ENCODE assay signal across 8 mouse cellular contexts in genomic region chr3:68494296-68495095, GRCm38 (mm10).
DNase-seq lines count a peak whose midpoint lies in the region; ATAC-seq and TF ChIP-seq lines count a peak whose summit lies in the region.

No protein-coding gene starts in this region.

- peak; percentile 22 for ATAC-seq in kidney, postnatal 0 days (replicated peaks; ENCODE audit: low FRiP score, low read depth)

- peaks cover 7% of the 10 kb centered on the region for H3K4me1 ChIP-seq in heart, adult 2 months (ENCODE audit: control insufficient read depth, insufficient read depth, low read length)
- H3K4me1 ChIP-seq in kidney, postnatal 0 days (replicated peaks; ENCODE audit: insufficient read depth, low read length): peaks cover 7% of the 10 kb centered on the region
- H3K4me1 ChIP-seq in megakaryocyte, embryonic 14.5 days: peaks cover 63% of the 10 kb centered on the region

- DNase-seq in layer of hippocampus, adult 2 months (ENCODE audit: low spot score in 2 of 2): peak in 1 of 2 experiments; percentile 29
- no peak for DNase-seq in layer of hippocampus, adult 11-12 months (ENCODE audit: low spot score)
- peak; percentile 80 for DNase-seq in Muller cell, postnatal 12 days (ENCODE audit: inconsistent ontology term)
- DNase-seq in embryo, embryonic 10.5 days (ENCODE audit: low spot score): peak; percentile 68
- DNase-seq in heart, adult 2 months: peak; percentile 53 to 72
- DNase-seq in kidney, postnatal 0 days (ENCODE audit: low spot score): peak; percentile 60
- peak; percentile 11 for DNase-seq in testis, postnatal 14 days (ENCODE audit: low spot score)

- peak overlapping the region; percentile 99 for H3K4me2 ChIP-seq in kidney, postnatal 0 days (ENCODE audit: low read length)

- H3K9me3 ChIP-seq in kidney, postnatal 0 days (replicated peaks; ENCODE audit: low read length): no peaks in the 10 kb centered on the region
- H3K9me3 ChIP-seq in megakaryocyte, embryonic 14.5 days: peaks cover 5% of the 10 kb centered on the region

- TF ChIP-seq EP300 in heart, adult 2 months (IDR thresholded peaks at IDR 0.05; ENCODE audit: insufficient read depth, low read depth, low read length): no peak

- intact Hi-C loops in heart, adult 2 months (cut with DNase I): loop anchor here (2.0 to 5.0 kb wide), 3 partner anchors 14 to 93 kb away; no protein-coding TSS in a partner anchor

- TF ChIP-seq POLR2A in heart, adult 2 months (IDR thresholded peaks at IDR 0.05; ENCODE audit: insufficient read depth, low read depth, low read length): no peak; the same call in 1 of the 2 replicates

- H3K4me3 ChIP-seq in layer of hippocampus, adult 2 months: peak overlapping the region; percentile 89
- peak overlapping the region; percentile 88 for H3K4me3 ChIP-seq in heart, adult 2 months
- H3K4me3 ChIP-seq in kidney, postnatal 0 days (replicated peaks; ENCODE audit: low read depth, low read length): peak overlapping the region; percentile 84
- H3K4me3 ChIP-seq in megakaryocyte, embryonic 14.5 days (replicated peaks): peak overlapping the region; percentile 96

- TF ChIP-seq CTCF in layer of hippocampus, adult 2 months (conservative IDR thresholded peaks at IDR 0.05): no peak
- TF ChIP-seq CTCF in heart, adult 2 months (IDR thresholded peaks at IDR 0.05): no peak
- no peak for TF ChIP-seq CTCF in kidney, postnatal 0 days (IDR thresholded peaks at IDR 0.05; ENCODE audit: low read depth)

- under 1% methylated on average over 68 of the region's 68 CpGs for WGBS in heart, adult 2 months
- under 1% methylated on average over 68 of the region's 68 CpGs for WGBS in kidney, postnatal 0 days

- peak overlapping the region; percentile 79 for H3K9ac ChIP-seq in heart, adult 2 months (ENCODE audit: low read depth, low read length)
- peak overlapping the region; percentile 83 for H3K9ac ChIP-seq in kidney, postnatal 0 days (ENCODE audit: low read depth, low read length)

- H3K79me2 ChIP-seq in heart, adult 2 months (replicated peaks; ENCODE audit: control insufficient read depth, insufficient read depth, low read length): peaks cover 2% of the 10 kb centered on the region; the same call in 1 of the 2 replicates

- H3K36me3 ChIP-seq in heart, adult 2 months (ENCODE audit: control insufficient read depth, insufficient read depth, low read length): peaks cover 10% of the 10 kb centered on the region
- no peaks in the 10 kb centered on the region for H3K36me3 ChIP-seq in kidney, postnatal 0 days (ENCODE audit: insufficient read depth, low read length)
- H3K36me3 ChIP-seq in megakaryocyte, embryonic 14.5 days (replicated peaks; ENCODE audit: low read length): peaks cover 6% of the 10 kb centered on the region

- peak overlapping the region; percentile 94 for H3K27ac ChIP-seq in layer of hippocampus, adult 2 months
- H3K27ac ChIP-seq in heart, adult 2 months: peak overlapping the region; percentile 97
- peak overlapping the region; percentile 97 for H3K27ac ChIP-seq in kidney, postnatal 0 days

- no peaks in the 10 kb centered on the region for H3K27me3 ChIP-seq in heart, adult 2 months (ENCODE audit: control insufficient read depth, insufficient read depth, low read length)
- H3K27me3 ChIP-seq in kidney, postnatal 0 days (ENCODE audit: insufficient read depth, low read length): no peaks in the 10 kb centered on the region
- H3K27me3 ChIP-seq in megakaryocyte, embryonic 14.5 days (replicated peaks): peaks cover 50% of the 10 kb centered on the region
